Mouse (Mus musculus) kidney, adult 2 months (tissue): ENCODE results near the gene Iqschfp.

ENCODE experiments used
- CTCF ChIP-seq: fragments of 200-500 bp; conservative IDR thresholded peaks from 2 replicates; pipeline ENCODE4 v1.5.1; 2011; ENCODE audit warnings: low read depth, mild to moderate bottlenecking, control low read depth, low read length, moderate library complexity, mixed read lengths; ENCODE audit not compliant: insufficient read depth, insufficient read length
- POLR2A ChIP-seq: fragments of 200-500 bp; IDR thresholded peaks from one replicate; pipeline ENCODE4 v1.6.1; 2011; ENCODE audit warnings: low read depth, low read length, control low read depth

GRCm38 (mm10) chr3:68564978-68565674 lies 673.1 kb downstream of the Iqschfp start:
- no peak for TF ChIP-seq CTCF
- TF ChIP-seq POLR2A = no peak
